Mouse (Mus musculus): ENCODE data around the gene Fam78b. TPM values are rescaled to one million over a fixed set of nuclear protein-coding genes. Genes with fewer than 3 reads are reported as not detected.

Fam78b gene
- polyA plus RNA-seq, 1 experiment from 2014 or later, result 13.9 TPM

DNA sequence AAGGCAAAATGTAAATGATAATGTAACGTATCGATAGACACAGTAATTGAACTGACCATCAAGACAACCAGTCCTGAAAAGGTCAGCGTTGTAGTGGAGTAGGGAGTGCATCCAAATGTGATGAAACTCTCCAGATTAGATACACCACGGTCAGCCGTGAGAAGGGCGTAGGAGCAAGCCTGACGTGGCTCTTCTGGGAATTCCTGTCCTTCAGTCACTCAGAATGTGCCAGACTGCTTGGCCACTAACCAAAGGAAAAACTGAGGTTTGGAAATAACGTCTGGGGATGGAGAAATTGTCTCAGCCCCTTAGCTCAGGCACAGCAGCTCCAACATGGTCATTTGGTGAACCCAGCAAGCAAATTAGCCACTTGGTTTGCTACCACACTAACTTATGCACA lies 74.5 kb downstream of the Fam78b start:
- WGBS, result 85% methylated on average over 8 of the region's 8 CpGs
- Histone ChIP-seq H3K4me3 (no peak overlapping the region), H3K27me3 (no peaks in the 10 kb centered on the region), H3K9ac (no peak overlapping the region), H3K4me1 (replicated peaks) (0 out of 2 replicates have a peak, but pooled peaks cover under 1% of the 10 kb centered on the region), H3K9me3 (no peaks in the 10 kb centered on the region), H3K4me2 (no peak overlapping the region), H3K36me3 (peaks cover 9% of the 10 kb centered on the region), H3K27ac (replicated peaks) (no peak overlapping the region)
- no peak for ATAC-seq (ENCODE audit: low read depth)

- no peak overlapping the region for H3K4me2 ChIP-seq
- 36% methylated on average over 5 of the region's 5 CpGs for WGBS
- peaks cover 9% of the 10 kb centered on the region for H3K36me3 ChIP-seq
- H3K9me3 ChIP-seq, result no peaks in the 10 kb centered on the region
- ATAC-seq (ENCODE audit: low read depth), result no peak
- H3K27me3 ChIP-seq, result no peaks in the 10 kb centered on the region
- no peak overlapping the region for H3K9ac ChIP-seq
- no peak overlapping the region for H3K27ac ChIP-seq (replicated peaks)
- peaks cover 26% of the 10 kb centered on the region for H3K4me1 ChIP-seq (replicated peaks)
- no peak overlapping the region for H3K4me3 ChIP-seq
These were observed 78.3 kb downstream of the Fam78b start for GRCm38 (mm10) chr1:167079476-167079875.

DNA sequence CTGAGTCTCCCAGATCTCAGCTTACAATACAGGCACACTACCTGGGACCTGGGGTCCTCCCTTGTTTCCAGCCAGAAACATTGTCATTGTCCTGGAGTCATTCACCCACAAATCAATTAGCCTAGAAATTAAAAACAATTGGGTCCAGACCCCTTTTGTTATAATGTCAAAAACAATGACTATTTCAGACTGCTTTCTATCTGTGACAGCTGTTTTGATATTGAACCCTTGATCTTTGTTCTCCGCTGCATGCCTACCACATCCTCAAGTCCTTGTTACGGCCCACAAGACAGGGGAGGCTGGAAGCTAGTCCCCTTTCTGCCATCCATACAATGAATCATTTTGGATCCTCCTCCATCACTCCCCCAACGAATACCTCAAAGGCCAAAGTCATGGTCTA lies 80.7 kb downstream of the Fam78b start:
- no peak overlapping the region for H3K4me3 ChIP-seq
- H3K4me1 ChIP-seq (replicated peaks), result peaks cover 42% of the 10 kb centered on the region
- no peak overlapping the region for H3K9ac ChIP-seq
- ATAC-seq (ENCODE audit: low read depth), result no peak
- peak overlapping the region; percentile 78 for H3K27ac ChIP-seq (replicated peaks)
- no peak overlapping the region for H3K4me2 ChIP-seq
- no peaks in the 10 kb centered on the region for H3K27me3 ChIP-seq
- H3K36me3 ChIP-seq, result peaks cover 9% of the 10 kb centered on the region
- H3K9me3 ChIP-seq, result no peaks in the 10 kb centered on the region
- WGBS, result 51% methylated on average over 3 of the region's 3 CpGs

GRCm38 (mm10) chr1:167082506-167083100 lies 81.4 kb downstream of the Fam78b start:
- Histone ChIP-seq H3K9ac (no peak overlapping the region), H3K4me3 (no peak overlapping the region), H3K36me3 (peaks cover 9% of the 10 kb centered on the region), H3K9me3 (no peaks in the 10 kb centered on the region), H3K4me2 (no peak overlapping the region), H3K27me3 (no peaks in the 10 kb centered on the region), H3K4me1 (replicated peaks) (peaks cover 42% of the 10 kb centered on the region), H3K27ac (replicated peaks) (peak overlapping the region; percentile 78)
- ATAC-seq (ENCODE audit: low read depth), result peak; percentile 77
- WGBS, result 10% methylated on average over 4 of the region's 4 CpGs

GRCm38 (mm10) chr1:167083181-167083580 lies 82.0 kb downstream of the Fam78b start:
- H3K9me3 ChIP-seq, result no peaks in the 10 kb centered on the region
- no peak overlapping the region for H3K4me2 ChIP-seq
- WGBS, result 27% methylated on average over 2 of the region's 2 CpGs
- H3K9ac ChIP-seq, result no peak overlapping the region
- H3K36me3 ChIP-seq, result peaks cover 13% of the 10 kb centered on the region
- no peaks in the 10 kb centered on the region for H3K27me3 ChIP-seq
- no peak for ATAC-seq (ENCODE audit: low read depth)
- H3K4me1 ChIP-seq (replicated peaks), result peaks cover 42% of the 10 kb centered on the region
- H3K4me3 ChIP-seq, result no peak overlapping the region
- H3K27ac ChIP-seq (replicated peaks), result peak overlapping the region; percentile 78

DNA sequence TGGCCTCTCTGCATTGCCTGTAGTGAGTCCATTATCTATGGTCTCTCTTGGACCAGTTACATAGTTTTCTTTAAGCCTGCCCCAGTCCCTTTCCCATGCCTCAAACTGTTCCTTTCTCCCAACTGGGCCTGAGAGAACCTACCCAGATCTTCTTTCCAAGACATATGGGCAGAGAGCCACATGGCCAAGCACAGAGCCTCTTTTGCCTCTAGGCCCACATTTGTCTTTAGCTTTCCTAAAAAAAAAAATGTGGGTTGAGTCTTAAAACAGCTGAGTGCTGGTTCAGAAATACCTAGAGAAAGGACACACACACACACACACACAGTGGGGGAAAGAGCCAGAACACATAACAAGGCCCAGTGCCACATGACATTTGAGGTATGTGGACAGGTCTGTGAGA lies 83.1 kb downstream of the Fam78b start:
- Histone ChIP-seq H3K27ac (replicated peaks) (no peak overlapping the region), H3K4me1 (replicated peaks) (peaks cover 42% of the 10 kb centered on the region), H3K4me3 (no peak overlapping the region), H3K9me3 (no peaks in the 10 kb centered on the region), H3K4me2 (no peak overlapping the region), H3K9ac (no peak overlapping the region), H3K27me3 (no peaks in the 10 kb centered on the region), H3K36me3 (peaks cover 9% of the 10 kb centered on the region)
- no peak for ATAC-seq (ENCODE audit: low read depth)

DNA sequence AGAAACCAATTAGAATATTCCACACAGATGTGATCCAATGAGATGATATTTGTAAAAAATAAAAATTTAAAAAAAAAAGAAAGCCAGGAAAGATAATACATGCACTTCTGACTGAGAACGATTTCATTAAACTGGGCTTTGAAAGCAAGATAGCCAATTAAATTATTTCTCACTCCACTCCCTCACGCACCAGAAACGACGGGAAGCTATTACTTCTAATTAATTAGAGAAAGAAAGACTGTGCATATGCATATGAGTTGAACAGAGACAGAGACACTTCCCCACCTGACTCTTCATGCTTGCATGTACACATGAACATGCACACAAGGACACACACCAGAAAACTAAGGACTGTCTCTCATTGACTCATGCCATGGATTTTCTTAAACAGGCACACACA lies 84.2 kb downstream of the Fam78b start:
- H3K27ac ChIP-seq (replicated peaks), result no peak overlapping the region

DNA sequence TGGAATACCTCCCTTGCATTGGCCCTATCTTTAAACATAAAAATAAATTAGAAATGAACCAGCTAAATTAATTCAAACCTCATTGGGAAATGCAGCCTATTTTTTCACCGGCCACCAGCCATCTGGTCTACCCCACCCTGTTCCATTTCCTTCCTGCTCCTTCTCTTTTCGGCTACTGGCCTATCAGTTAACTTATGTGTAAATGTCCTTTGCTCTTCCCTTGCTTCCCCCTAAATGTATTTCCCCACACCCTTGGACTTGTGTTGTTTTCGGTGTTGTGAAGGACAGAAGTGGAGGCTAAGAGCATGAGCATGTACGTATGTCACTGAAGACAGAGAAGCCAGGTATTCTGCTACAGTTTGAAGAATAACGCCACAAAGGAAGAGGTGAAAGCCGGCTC lies 89.2 kb downstream of the Fam78b start:
- Histone ChIP-seq H3K27me3 (no peaks in the 10 kb centered on the region), H3K27ac (replicated peaks) (no peak overlapping the region), H3K4me1 (replicated peaks) (0 out of 2 replicates have a peak, but pooled peaks cover 7% of the 10 kb centered on the region), H3K4me3 (no peak overlapping the region), H3K9me3 (no peaks in the 10 kb centered on the region), H3K9ac (no peak overlapping the region), H3K36me3 (peaks cover 9% of the 10 kb centered on the region), H3K4me2 (no peak overlapping the region)
- 94% methylated on average over 6 of the region's 6 CpGs for WGBS
- no peak for ATAC-seq (ENCODE audit: low read depth)

More for the DNA sequence above, 84.2 kb downstream of the Fam78b start:
- Histone ChIP-seq H3K9ac (no peak overlapping the region), H3K4me3 (no peak overlapping the region), H3K27me3 (no peaks in the 10 kb centered on the region), H3K9me3 (no peaks in the 10 kb centered on the region), H3K36me3 (peaks cover 9% of the 10 kb centered on the region), H3K4me1 (replicated peaks) (peaks cover 42% of the 10 kb centered on the region), H3K4me2 (no peak overlapping the region)
- WGBS, result 41% methylated on average over 4 of the region's 4 CpGs
- ATAC-seq (ENCODE audit: low read depth), result no peak

DNA sequence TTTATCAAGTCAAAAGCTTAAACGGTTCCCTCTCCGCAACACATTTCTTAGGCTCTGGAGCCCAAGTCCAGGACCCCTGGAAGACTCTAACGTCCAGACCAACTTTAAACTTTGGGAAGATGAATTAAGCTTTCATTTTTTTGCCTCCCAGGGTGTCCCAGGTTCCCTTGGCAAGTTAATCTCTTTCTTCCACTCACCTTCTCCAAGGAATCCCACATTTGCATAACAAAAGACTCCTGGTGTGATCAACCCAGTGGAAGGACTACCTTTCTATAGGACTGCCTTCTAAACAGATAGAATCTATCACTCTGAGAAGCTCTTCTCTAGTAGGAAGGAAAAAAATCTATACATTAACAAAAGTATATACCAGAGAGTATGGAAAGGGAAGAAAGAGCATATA lies 92.3 kb downstream of the Fam78b start:
- Histone ChIP-seq H3K27me3 (no peaks in the 10 kb centered on the region), H3K4me3 (no peak overlapping the region), H3K9me3 (no peaks in the 10 kb centered on the region), H3K9ac (no peak overlapping the region), H3K36me3 (peaks cover 3% of the 10 kb centered on the region; the same call in 1 of the 2 replicates), H3K4me2 (no peak overlapping the region), H3K27ac (replicated peaks) (no peak overlapping the region), H3K4me1 (replicated peaks) (no peaks in the 10 kb centered on the region)
- ATAC-seq (ENCODE audit: low read depth), result no peak
- WGBS, result 67% methylated on average over 3 of the region's 3 CpGs

GRCm38 (mm10) chr1:167094589-167095148 lies 93.5 kb downstream of the Fam78b start:
- Histone ChIP-seq H3K36me3 (no peaks in the 10 kb centered on the region; the same call in 1 of the 2 replicates), H3K9me3 (no peaks in the 10 kb centered on the region), H3K4me2 (no peak overlapping the region), H3K27me3 (no peaks in the 10 kb centered on the region), H3K4me3 (no peak overlapping the region), H3K9ac (no peak overlapping the region), H3K4me1 (replicated peaks) (no peaks in the 10 kb centered on the region), H3K27ac (replicated peaks) (no peak overlapping the region)
- WGBS, result 63% methylated on average over 10 of the region's 10 CpGs
- peak; percentile 62; the same call in 1 of the 2 replicates for ATAC-seq (ENCODE audit: low read depth)

DNA sequence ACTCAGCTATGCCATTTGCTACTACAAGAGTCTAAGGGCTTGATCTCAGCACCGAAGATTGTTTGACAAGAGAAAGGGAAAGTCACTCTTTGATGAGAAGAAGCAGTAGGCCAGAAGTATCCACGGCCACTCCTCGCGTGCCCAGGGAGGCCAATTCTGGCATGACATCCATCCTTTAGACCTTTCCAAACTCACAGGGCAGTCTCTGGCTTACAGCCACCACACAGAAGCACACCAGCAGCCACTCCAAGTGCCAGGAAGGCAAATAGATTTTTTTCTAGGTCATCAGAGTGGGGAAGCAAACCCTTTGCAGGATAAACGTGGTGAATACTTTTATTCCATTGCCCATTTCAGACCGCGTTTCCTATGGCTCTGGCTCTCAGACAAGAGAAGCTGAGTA lies 97.5 kb downstream of the Fam78b start:
- Histone ChIP-seq H3K36me3 (no peaks in the 10 kb centered on the region), H3K27ac (replicated peaks) (no peak overlapping the region), H3K4me1 (replicated peaks) (no peaks in the 10 kb centered on the region; the same call in 1 of the 2 replicates), H3K9me3 (no peaks in the 10 kb centered on the region), H3K9ac (no peak overlapping the region), H3K4me3 (no peak overlapping the region), H3K27me3 (no peaks in the 10 kb centered on the region), H3K4me2 (no peak overlapping the region)
- 91% methylated on average over 7 of the region's 7 CpGs for WGBS
- ATAC-seq (ENCODE audit: low read depth), result no peak

GRCm38 (mm10) chr1:167102046-167102445 lies 100.8 kb downstream of the Fam78b start:
- no peak for ATAC-seq (ENCODE audit: low read depth)
- WGBS, result 82% methylated on average over 8 of the region's 8 CpGs
- Histone ChIP-seq H3K36me3 (no peaks in the 10 kb centered on the region), H3K27me3 (no peaks in the 10 kb centered on the region), H3K27ac (replicated peaks) (no peak overlapping the region), H3K4me3 (no peak overlapping the region), H3K4me2 (no peak overlapping the region), H3K9ac (no peak overlapping the region), H3K9me3 (no peaks in the 10 kb centered on the region), H3K4me1 (replicated peaks) (peaks cover 11% of the 10 kb centered on the region)

GRCm38 (mm10) chr1:167102566-167102965 lies 101.3 kb downstream of the Fam78b start:
- no peak overlapping the region for H3K27ac ChIP-seq (replicated peaks)
- WGBS, result 76% methylated on average over 9 of the region's 9 CpGs
- H3K36me3 ChIP-seq, result no peaks in the 10 kb centered on the region
- no peak for ATAC-seq (ENCODE audit: low read depth)
- no peak overlapping the region for H3K4me2 ChIP-seq
- no peaks in the 10 kb centered on the region for H3K27me3 ChIP-seq
- no peaks in the 10 kb centered on the region for H3K9me3 ChIP-seq
- H3K9ac ChIP-seq, result no peak overlapping the region
- no peak overlapping the region for H3K4me3 ChIP-seq
- H3K4me1 ChIP-seq (replicated peaks), result peaks cover 11% of the 10 kb centered on the region
